Mouse (Mus musculus): ENCODE measurements at regions not wholly inside any gene's neighbourhood (a gene's known extent, or its start where the extent isn't known, plus 50 kb on each side); places are given as distances from the start of the nearest gene placed in this dataset.

DNA sequence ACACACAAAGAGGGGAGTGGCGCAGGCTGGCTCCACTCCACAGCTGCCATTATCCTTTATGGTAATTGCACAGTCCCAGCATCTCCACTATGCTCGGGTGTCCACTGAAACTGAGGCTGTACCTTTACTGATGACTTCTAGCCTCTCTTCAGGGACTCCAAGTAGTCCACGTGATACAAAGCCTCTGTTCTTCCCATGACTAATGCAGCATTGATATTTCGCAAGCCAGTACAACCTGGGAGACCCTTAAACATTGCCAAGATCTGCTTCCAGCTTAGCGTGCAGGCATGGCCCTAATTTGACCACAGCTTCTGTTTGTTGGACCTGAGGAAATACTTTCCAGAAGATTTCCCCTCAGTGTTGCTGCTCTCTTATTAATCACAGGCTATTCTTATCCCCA lies 215.8 kb downstream of the Galc start:
- no peak for DNase-seq (ENCODE audit: low spot score)

DNA sequence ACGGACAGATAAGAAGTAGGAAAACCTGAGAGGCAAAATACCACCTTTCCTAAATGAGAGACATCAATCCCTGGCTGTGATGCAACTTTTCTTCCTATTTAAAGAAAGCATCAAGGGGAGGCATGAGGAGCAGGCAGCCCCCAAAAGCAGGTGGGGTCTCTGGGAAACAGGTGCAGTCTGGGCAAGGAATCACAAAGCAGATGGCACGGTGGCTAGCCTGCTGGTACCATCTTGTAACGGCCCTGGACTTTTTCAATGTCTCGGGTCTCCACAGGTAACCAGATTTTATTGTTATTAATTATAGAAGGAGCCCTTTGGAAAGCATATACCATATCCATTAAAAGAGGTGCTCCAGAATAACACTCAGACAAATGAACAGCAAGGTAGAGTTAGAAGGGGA lies 219.6 kb downstream of the Galc start:
- DNase-seq (ENCODE audit: low spot score) = no peak

DNA sequence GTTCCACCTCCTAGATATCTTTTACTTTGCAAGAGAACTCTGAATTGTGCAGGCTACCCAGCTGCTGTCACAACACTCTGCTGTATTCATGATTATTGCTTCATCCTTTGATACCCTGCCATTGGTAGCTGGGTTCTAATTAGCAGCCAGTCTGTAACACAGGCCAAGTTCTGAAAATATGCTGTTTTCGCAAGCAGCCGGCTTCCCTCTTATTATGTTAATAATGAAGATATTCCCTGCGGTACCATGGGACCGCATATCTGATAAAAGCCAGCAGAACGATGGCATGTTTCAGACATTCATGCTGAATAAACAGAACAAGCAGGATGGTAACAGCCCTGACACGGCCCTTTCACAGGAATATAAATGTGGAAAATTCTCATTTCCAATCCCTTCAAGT lies 235.6 kb downstream of the Galc start:
- no peak for DNase-seq (ENCODE audit: low spot score)

DNA sequence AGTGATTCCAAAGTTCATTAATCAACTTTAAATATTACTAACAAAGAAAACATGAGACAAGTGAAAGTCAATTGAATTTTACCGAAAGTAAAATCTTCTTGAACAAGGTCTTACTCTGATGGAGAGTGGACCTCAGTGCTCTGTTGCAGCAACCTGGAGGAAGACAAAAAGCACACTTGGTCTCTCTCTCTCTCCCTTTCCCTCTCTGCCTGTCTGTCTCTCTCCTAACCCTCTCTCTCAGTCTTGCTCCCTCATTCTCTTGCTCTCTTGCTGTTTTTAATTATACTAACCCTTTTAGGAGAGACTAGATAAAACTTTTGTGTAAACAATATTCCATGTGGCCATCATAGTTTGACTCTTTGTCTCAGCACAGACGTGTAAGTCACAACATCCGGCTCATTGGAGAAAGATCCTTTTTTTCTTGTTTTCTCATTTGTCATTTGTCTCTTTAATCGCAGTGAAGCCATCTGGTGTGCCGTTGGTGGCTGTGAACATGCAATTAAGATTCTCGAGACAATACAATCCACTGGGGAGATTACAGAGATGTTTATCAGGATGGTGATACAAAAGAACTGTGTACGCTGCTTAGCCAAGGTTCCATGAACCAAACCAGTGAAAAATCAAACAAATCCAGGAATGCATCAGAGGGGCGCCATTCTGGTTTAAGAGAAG lies 244.5 kb downstream of the Galc start:
- no peak for DNase-seq (ENCODE audit: low spot score)

- DNase-seq (ENCODE audit: low spot score) = no peak
These were observed 250.1 kb downstream of the Galc start for GRCm38 (mm10) chr12:98009175-98009574.

DNA sequence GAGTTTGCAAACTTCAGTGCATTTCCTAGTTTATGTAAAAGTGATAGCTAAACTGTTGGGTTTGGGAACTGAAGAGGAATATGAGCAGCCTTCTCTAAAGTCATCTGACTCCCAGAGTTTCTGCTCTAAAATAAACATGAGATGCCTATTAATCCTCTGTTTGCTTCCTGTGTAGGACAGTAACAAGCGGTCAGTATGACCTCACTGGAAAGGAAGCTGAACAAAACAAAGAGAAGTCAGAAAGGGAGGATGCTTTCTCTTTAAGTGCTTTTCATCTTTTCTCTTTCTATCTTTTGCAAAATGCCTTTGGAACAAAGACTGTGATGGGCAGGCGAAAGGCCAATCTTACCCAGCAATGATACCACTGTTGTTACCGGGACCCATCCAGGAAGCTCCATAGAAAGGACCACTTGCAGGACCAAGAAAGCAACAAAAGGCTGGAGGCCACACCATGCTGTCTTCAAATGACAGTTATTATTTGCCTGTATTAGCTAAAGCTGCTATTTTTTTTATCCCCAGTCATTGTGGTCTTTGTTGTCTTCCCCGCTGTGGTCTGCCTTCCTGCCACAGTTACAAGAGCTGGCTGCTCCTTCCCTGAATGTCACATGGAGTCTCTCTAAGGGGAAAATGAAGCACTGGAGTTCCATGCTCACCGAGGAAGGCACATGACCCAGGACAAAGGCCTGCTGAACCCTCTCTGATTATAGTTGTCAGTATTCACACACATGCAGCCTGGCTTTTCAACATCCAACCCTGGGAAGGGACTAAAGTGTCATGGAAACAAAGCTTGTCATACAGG lies 253.4 kb downstream of the Galc start:
- DNase-seq (ENCODE audit: low spot score) = no peak

DNA sequence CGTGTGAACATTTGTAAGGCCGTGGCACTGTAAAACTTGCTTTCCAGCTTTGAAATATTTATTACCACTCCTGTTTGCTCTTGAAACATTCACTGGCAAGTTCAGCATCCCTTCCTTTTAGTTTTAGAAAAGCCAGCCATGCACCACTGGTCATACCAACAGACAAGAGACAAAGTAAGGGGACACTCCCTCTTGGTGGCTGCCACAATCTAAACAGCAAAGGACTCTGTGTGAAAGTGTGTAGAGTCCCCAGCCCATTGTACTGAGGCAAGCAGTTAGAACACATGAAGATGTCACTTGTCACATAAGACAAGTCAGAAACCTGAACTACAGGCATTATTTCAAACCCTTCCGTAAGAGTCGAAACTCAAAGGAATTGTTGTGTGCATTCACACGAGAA lies 257.0 kb downstream of the Galc start:
- DNase-seq (ENCODE audit: low spot score) = no peak

DNA sequence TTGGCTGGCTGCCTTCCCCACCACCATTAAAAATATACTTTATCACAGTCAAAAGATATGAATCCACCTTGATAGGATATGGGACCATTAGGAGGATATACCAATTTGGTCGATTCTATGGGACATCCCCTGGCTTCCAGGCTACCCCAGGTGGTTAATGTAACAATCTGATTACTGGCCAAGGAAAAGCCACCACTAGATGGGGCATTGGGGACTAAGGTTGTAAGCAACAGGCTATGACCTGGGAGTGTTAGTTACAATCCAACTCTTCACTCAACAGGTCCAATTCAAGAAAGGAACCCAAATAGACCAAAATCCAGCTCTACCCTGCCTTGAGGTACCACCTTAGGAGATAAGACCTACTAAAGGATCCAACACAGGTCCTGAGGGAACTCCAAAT lies 264.4 kb downstream of the Galc start:
- DNase-seq (ENCODE audit: low spot score) = no peak

- no peak for DNase-seq (ENCODE audit: low spot score)
These were observed 265.3 kb downstream of the Galc start for GRCm38 (mm10) chr12:97993937-97994336.

DNA sequence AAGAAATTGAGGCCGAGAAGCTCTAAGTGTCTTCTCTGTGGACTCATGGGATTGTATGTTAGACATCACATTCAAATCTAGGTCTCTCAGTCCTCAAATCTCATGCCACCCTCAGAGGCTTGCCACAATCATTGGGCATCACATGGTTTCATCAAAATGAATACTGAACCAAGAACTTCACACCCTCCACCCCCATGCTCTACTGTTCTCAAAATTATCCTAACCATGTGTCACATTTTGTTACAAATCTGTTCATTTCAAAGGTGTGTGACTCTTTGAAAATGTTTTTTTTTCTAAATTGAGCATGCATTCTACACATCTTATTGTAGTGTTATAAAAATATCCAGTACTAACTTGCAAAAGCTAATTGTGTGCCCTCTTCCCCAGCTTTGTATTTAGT lies 275.9 kb downstream of the Galc start:
- DNase-seq (ENCODE audit: low spot score) = no peak

DNA sequence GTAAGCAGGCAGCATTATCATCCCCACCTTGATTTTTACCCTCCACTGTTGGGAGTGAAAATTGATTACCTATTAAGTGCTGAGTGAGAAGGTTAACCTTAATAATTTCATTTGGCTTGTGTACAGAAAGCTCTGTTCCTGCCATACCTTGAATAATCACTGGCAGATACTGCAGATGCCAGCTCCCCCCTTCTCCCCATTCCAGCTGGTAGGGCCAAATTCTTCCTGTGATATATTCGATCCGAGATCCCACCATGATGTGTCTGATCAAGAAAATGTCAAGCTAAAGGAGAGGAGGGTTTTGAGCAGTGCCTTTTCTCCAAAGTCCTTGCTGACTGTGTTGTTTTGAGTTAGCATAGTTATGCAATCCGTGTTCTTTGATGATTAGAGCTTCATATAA lies 280.6 kb downstream of the Galc start:
- no peak for DNase-seq (ENCODE audit: low spot score)

DNA sequence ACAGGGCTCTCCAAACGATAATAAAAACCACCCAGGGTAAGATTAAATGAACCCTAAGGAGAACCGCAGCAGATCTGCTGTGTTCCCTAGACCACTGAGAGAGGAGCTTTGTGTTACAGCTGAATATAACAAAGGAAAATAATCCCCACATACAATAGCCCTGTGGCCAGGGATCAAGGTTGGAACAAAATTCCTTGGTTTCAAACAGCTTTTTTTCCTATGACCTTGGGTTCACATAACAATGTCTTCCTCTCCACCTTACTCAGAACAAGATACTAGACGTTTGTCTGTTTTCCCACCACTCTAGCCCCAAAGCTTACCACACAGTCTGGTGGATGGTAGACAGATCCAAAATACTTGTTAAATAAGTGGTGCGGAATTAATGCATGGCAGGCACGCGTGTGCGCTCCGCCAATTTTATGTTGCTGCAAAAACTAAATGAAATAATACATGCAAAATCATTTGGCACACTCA lies 281.0 kb downstream of the Galc start:
- DNase-seq (ENCODE audit: low spot score) = no peak

GRCm38 (mm10) chr12:97977633-97978032 lies 281.6 kb downstream of the Galc start:
- DNase-seq (ENCODE audit: low spot score) = no peak

DNA sequence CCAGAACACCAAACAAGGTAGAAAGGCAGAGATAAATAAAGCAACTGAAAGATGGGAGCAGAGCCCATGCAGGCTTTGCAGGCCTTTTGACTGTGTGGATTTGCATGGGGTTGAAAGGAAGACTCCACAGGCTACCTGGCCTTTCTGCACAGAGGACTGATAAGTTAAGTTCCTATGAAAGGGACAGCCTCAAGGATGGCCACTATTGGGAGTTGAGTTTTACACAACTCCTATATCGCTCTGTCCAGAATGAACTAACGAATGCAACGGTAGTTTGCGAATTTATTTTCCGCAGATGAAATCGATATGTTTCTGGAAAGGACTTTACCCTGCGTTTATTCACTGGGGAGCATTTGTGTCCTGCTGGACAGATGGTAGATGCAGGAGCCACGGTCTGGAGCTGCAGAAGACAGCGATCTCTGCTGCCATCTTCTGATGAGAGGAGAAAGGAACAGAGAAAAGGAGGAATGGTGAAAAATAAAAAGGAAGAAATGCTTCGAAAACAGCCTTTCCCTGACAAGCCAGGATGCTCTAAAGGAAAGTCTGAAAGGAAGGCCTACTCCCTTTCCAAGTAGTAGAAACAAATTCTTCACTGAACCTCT lies 285.2 kb downstream of the Galc start:
- no peak for DNase-seq (ENCODE audit: low spot score)

DNA sequence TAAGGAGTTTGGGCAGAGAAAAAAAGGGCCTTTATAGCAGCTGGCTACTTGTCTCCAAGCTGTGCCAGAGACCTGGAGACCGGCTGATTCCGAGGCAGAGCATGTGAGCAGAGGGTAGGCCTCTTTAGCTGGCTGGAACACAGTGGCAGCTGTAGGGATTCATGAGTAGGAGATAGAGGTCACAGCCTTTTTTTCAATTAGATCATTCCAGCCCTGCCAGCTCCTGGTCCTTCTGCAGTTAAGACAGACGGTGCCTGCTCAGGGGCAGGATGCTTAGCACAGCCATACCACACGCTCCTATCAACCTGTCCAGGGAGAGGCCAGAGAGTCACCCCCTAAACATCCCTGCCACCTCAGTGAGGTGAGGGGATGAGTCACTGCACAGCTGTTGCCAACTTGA lies 302.1 kb downstream of the Galc start:
- no peak for DNase-seq (ENCODE audit: low spot score)

- no peak for DNase-seq (ENCODE audit: low spot score)
These were observed 305.9 kb downstream of the Galc start for GRCm38 (mm10) chr12:97953336-97953735.

- no peak for DNase-seq (ENCODE audit: low spot score)
These were observed 307.1 kb downstream of the Galc start for GRCm38 (mm10) chr12:97952204-97952603.

DNA sequence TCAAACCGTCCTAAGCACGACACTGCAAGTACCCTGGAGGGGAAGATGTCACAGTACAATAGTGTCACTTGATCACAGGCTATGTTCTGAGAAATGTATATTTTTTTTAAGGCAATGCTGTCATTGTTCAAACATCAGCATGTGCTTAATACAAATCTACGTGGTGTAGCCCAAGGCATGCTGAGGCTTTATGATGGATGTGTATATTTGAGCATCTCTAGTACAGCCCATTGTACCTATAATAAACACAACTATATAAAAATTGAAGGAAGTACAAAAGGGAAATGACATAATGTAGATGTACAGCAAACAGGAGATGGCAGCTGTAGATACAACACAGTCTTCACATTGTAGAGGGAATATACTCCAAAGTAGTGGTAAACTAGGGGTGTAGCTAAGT lies 309.2 kb downstream of the Galc start:
- no peak for DNase-seq (ENCODE audit: low spot score)

- no peak for DNase-seq (ENCODE audit: low spot score)
These were observed 311.8 kb downstream of the Galc start for GRCm38 (mm10) chr12:97947421-97947820.

- no peak for DNase-seq (ENCODE audit: low spot score)
These were observed 320.9 kb downstream of the Galc start for GRCm38 (mm10) chr12:97938361-97938760.

GRCm38 (mm10) chr12:97929877-97930276 lies 329.4 kb downstream of the Galc start:
- no peak for DNase-seq (ENCODE audit: low spot score)

DNA sequence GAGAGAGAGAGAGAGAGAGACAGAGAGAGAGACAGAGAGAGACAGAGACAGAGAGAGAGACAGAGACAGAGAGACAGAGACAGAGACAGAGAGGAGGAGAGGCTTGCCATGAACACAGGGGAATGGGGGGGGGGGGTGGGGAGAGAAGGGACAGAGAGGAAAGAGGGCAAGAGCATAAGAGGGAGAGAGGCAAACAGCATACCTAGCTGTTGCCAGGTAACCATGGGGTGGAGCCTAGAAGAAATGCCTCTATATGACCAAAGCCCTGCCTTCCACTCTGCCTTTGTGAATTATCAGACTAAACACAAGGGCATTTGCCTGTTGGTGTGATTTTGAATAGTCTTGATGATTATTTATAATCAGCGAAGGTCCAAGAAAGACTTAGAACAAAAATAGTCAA lies 332.2 kb downstream of the Galc start:
- DNase-seq (ENCODE audit: low spot score) = no peak

All from yolk sac, embryonic 10.5 days (tissue).